Mouse (Mus musculus): ENCODE measurements around the gene Adora2a.

DNA sequence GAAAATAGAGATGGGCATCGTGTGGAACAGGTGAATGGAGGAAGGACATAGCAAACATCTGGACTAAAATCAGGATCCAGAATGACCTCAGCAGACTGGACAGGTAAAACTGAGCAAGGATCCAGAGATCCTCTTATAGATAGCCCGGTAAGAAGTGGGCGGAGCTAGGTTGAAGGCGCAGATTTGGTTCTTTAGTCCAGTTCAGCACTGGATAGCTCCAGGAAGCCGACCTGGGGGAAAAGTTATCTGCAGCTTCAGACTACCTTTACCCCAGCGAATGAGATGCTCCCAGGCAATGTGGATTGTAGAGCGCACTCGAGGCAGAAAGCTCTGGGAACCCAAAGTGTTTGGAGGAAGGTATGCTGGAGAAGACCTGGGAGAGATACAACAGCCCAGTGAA lies 25.3 kb downstream of the Adora2a start:
- TF ChIP-seq GATA1 (IDR thresholded peaks at IDR 0.05; ENCODE audit: borderline replicate concordance, low read length) (no peak), FLI1 (IDR thresholded peaks at IDR 0.05; ENCODE audit: low read length) (no peak)
